Comparison of ENCODE assay signal across 9 mouse cellular contexts in genomic region chr9:40834569-40834968, GRCm38 (mm10). TPM values are rescaled to one million over a fixed set of nuclear protein-coding genes. Genes with fewer than 3 reads are reported as not detected.
DNase-seq lines count a peak whose midpoint lies in the region; ATAC-seq and TF ChIP-seq lines count a peak whose summit lies in the region.
"Had no signal": no experiment of that assay in that cellular context is flagged by ENCODE, and none has a peak within 500 bp of the region (broad histone marks: within the 10 kb centered on the region; RNA-seq: fewer than 3 reads in every experiment).

No protein-coding gene starts in this region.

- H3K9me3 ChIP-seq in E14TG2a.4 (ENCODE audit: low read length) = no peaks in the 10 kb centered on the region
- H3K9me3 ChIP-seq: lung, embryonic 15.5 days had no signal

- no peak overlapping the region for H3K4me3 ChIP-seq in E14TG2a.4 (replicated peaks; ENCODE audit: low read length)
- H3K4me3 ChIP-seq: lung, embryonic 15.5 days had no signal

- 0 out of 2 replicates have a peak, but pooled peaks cover 6% of the 10 kb centered on the region for H3K4me1 ChIP-seq in E14TG2a.4 (replicated peaks; ENCODE audit: low read depth, low read length)
- H3K4me1 ChIP-seq: lung, embryonic 15.5 days had no signal

- ATAC-seq in megakaryocyte, adult 5-6 weeks (ENCODE audit: poor library complexity, severe bottlenecking) = peak; percentile 97

- peak; percentile 64 to 82 for DNase-seq in adrenal gland, adult 18-20 months (ENCODE audit: low spot score in 2 of 2)
- peak; percentile 89 for DNase-seq in embryo, embryonic 11 days
- peak; percentile 21 to 55 for DNase-seq in heart, adult 9 months (ENCODE audit: low spot score in 2 of 2)
- DNase-seq in layer of hippocampus, postnatal 10 days (ENCODE audit: low spot score in 2 of 2) = peak; percentile 88 to 89
- peak; percentile 90 for DNase-seq in right cerebral cortex, postnatal 14 days
- peak; percentile 71 for DNase-seq in urinary bladder, postnatal 25 days (ENCODE audit: low spot score)

- peaks cover 8% of the 10 kb centered on the region; the same call in 1 of the 2 replicates for H3K27me3 ChIP-seq in E14TG2a.4 (ENCODE audit: insufficient read depth, low read length)
- H3K27me3 ChIP-seq: lung, embryonic 15.5 days had no signal

- H3K36me3 ChIP-seq in E14TG2a.4 (ENCODE audit: insufficient read depth, low read length) = no peaks in the 10 kb centered on the region
- H3K36me3 ChIP-seq: lung, embryonic 15.5 days had no signal

- TF ChIP-seq CTCF in E14TG2a.4 (conservative IDR thresholded peaks at IDR 0.05; ENCODE audit: low read length) = peak; percentile 80

RNA-seq across cellular contexts. Expression of gene Hspa8, which starts 33.8 kb away (rescaled TPM):
- total RNA-seq in adrenal gland, adult 18-20 months (2021) = 1,000 to 10,000 TPM; 3,946 to 4,032 TPM
- 1,000 to 10,000 TPM; 1,788 to 2,276 TPM for total RNA-seq in layer of hippocampus, postnatal 10 days (2021)
- total RNA-seq in megakaryocyte, adult 5-6 weeks (2015) = 2,454 and 2,467 TPM in 2 replicates
- total RNA-seq in megakaryocyte, adult 5-6 weeks (2017) = 3,359 and 3,514 TPM in 2 replicates

RNA-seq across cellular contexts. Expression of gene Bsx, which starts 39.4 kb away (rescaled TPM):
- not detected for total RNA-seq in adrenal gland, adult 18-20 months (2021)
- total RNA-seq in layer of hippocampus, postnatal 10 days (2021) = not detected
- not detected in 2 replicates for total RNA-seq in megakaryocyte, adult 5-6 weeks (2015)
- not detected in 2 replicates for total RNA-seq in megakaryocyte, adult 5-6 weeks (2017)

Comparison
In these comparisons a context has a peak if more than half of its experiments do, and no peak if none do; other contexts are left out.
1. DNase-seq: peak in every context shown above with its lines; median percentile 90 in right cerebral cortex, postnatal 14 days; 89 in embryo, embryonic 11 days; 88 in layer of hippocampus, postnatal 10 days; 73 in adrenal gland, adult 18-20 months; 71 in urinary bladder, postnatal 25 days; 38 in heart, adult 9 months.